Mouse (Mus musculus): ENCODE measurements around the gene Serpinb6b.
"Not testable (repeated sequence)": the region's sequence is repeated elsewhere in the genome, so short reads cannot be mapped to it uniquely, and the experiment has no call there.

DNA sequence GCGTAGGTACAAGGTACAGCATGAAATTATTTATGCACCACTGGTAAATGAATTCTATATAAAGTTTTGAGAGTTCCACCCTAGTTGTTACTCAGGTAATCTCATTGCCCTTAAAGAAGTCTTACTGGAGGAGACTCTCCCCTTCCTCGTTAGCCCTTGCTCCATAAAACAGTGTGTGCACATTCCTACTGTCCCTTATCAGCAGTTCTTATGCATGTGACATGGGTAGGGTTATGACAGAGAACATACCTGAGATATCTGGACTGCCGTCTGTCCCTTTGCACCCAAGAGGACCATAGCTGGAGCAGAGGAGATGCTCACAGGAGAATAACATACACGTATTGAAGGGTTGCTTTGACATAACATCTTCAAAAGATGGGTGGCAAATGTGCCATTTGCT, 26.7 kb upstream of the Serpinb6b start:
- not testable (repeated sequence) for TF ChIP-seq POLR2A (IDR thresholded peaks at IDR 0.05; ENCODE audit: insufficient read length, low read depth); POLR2AphosphoS2 (IDR thresholded peaks at IDR 0.05; ENCODE audit: insufficient read length, low read depth); REST (IDR thresholded peaks at IDR 0.05; ENCODE audit: insufficient read depth, insufficient read length); MAX (IDR thresholded peaks at IDR 0.05; ENCODE audit: low read depth); TCF12 (IDR thresholded peaks at IDR 0.05; ENCODE audit: insufficient read depth, poor library complexity, severe bottlenecking); MYOG (IDR thresholded peaks at IDR 0.05; ENCODE audit: control insufficient read depth in 1 of 3, insufficient read depth in 1 of 3, insufficient read length in 2 of 3, low read depth in 2 of 3); USF1 (IDR thresholded peaks at IDR 0.05; ENCODE audit: low read depth)

Data from myocyte (in vitro differentiated cells).